In genomic region chr16:18108221-18108966, GRCm38 (mm10) we compare ENCODE assay signal across 7 mouse cellular contexts. TPM values are rescaled to one million over a fixed set of nuclear protein-coding genes. Genes with fewer than 3 reads are reported as not detected.
DNase-seq lines count a peak whose midpoint lies in the region; ATAC-seq and TF ChIP-seq lines count a peak whose summit lies in the region.

No protein-coding gene starts in this region.

- peak; percentile 79 for ATAC-seq in intestine, embryonic 14.5 days (replicated peaks; ENCODE audit: low FRiP score, low TSS enrichment, low read depth)

- H3K36me3 ChIP-seq in intestine, embryonic 14.5 days (ENCODE audit: control insufficient read depth, insufficient read depth, low read length), result no peaks in the 10 kb centered on the region
- H3K36me3 ChIP-seq in midbrain, embryonic 10.5 days, result no peaks in the 10 kb centered on the region

- TF ChIP-seq POLR2A in cerebellum, adult 2 months (IDR thresholded peaks at IDR 0.05; ENCODE audit: borderline replicate concordance, insufficient read depth, low read length), result no peak

- no peak overlapping the region for H3K4me2 ChIP-seq in intestine, embryonic 14.5 days (ENCODE audit: low read length)

- no peak overlapping the region for H3K9ac ChIP-seq in intestine, embryonic 14.5 days (ENCODE audit: low read length)

- H3K27me3 ChIP-seq in cerebellum, adult 2 months (ENCODE audit: control insufficient read depth, insufficient read depth, low read length), result no peaks in the 10 kb centered on the region
- no peaks in the 10 kb centered on the region for H3K27me3 ChIP-seq in intestine, embryonic 14.5 days (replicated peaks; ENCODE audit: control insufficient read depth, insufficient read depth, low read length)
- no peaks in the 10 kb centered on the region for H3K27me3 ChIP-seq in midbrain, embryonic 10.5 days (ENCODE audit: low read depth, poor library complexity, severe bottlenecking)

- no peak overlapping the region for H3K27ac ChIP-seq in cerebellum, adult 2 months (ENCODE audit: insufficient read depth, low read length)
- H3K27ac ChIP-seq in intestine, embryonic 14.5 days (ENCODE audit: low read depth), result no peak overlapping the region
- H3K27ac ChIP-seq in midbrain, embryonic 10.5 days (replicated peaks), result no peak overlapping the region

- 58% methylated on average over 5 of the region's 5 CpGs for WGBS in cerebellum, adult 2 months
- WGBS in intestine, embryonic 14.5 days, result 54% methylated on average over 5 of the region's 5 CpGs
- 54% methylated on average over 5 of the region's 5 CpGs for WGBS in midbrain, embryonic 10.5 days

- peaks cover 17% of the 10 kb centered on the region for H3K4me1 ChIP-seq in cerebellum, adult 2 months (ENCODE audit: control insufficient read depth, insufficient read depth, low read length)
- H3K4me1 ChIP-seq in intestine, embryonic 14.5 days (replicated peaks; ENCODE audit: control insufficient read depth, insufficient read depth, low read length), result no peaks in the 10 kb centered on the region
- H3K4me1 ChIP-seq in midbrain, embryonic 10.5 days, result peaks cover 11% of the 10 kb centered on the region

- peak; percentile 33 for DNase-seq in R1 (ENCODE audit: low read depth, low spot score)
- DNase-seq in cerebellum, adult 2 months, result peak; percentile 83 to 91
- DNase-seq in frontal cortex, postnatal 25 days (ENCODE audit: low spot score in 2 of 2), result peak; percentile 70 to 76
- peak; percentile 81 for DNase-seq in intestine, embryonic 14.5 days (ENCODE audit: low spot score)
- DNase-seq in left cerebral cortex, postnatal 4 days, result peak; percentile 80
- peak; percentile 65 for DNase-seq in midbrain, embryonic 10.5 days (ENCODE audit: low spot score)
- DNase-seq in right cerebral cortex, postnatal 14 days, result peak; percentile 61

- TF ChIP-seq CTCF in cerebellum, adult 2 months (IDR thresholded peaks at IDR 0.05; ENCODE audit: borderline replicate concordance, insufficient read depth, low read depth, low read length), result peak; percentile 100

- peaks cover 9% of the 10 kb centered on the region; the same call in 1 of the 2 replicates for H3K9me3 ChIP-seq in intestine, embryonic 14.5 days (ENCODE audit: control insufficient read depth, low read length)
- H3K9me3 ChIP-seq in midbrain, embryonic 10.5 days (replicated peaks), result peaks cover 19% of the 10 kb centered on the region

- intact Hi-C loops in left cerebral cortex, postnatal 4 days (cut with DNase I), result loop anchor here (5.0 kb wide), 1 partner anchor 104 kb away; no protein-coding TSS in a partner anchor

- H3K4me3 ChIP-seq in cerebellum, adult 2 months (replicated peaks; ENCODE audit: insufficient read depth, low read depth, low read length), result no peak overlapping the region
- H3K4me3 ChIP-seq in intestine, embryonic 14.5 days (ENCODE audit: low read depth, low read length), result no peak overlapping the region
- no peak overlapping the region for H3K4me3 ChIP-seq in midbrain, embryonic 10.5 days

RNA-seq across cellular contexts. Expression of gene Prodh, which starts 18.4 kb away (rescaled TPM):
- polyA plus RNA-seq in cerebellum, adult 2 months (2012; rRNA removed), result 45.1 and 55.8 TPM in 2 replicates
- 16.5 and 18.2 TPM in 2 replicates for polyA plus RNA-seq in intestine, embryonic 14.5 days (2014; fragmentation: Nextera tagmentation; extraction: Ambion mirVana)
- total RNA-seq in left cerebral cortex, postnatal 4 days (2021), result 1 to 10 TPM; 4.8 to 6.4 TPM
- 13.0 and 15.1 TPM in 2 replicates for polyA plus RNA-seq in midbrain, embryonic 10.5 days (2016; fragmentation: Nextera tagmentation; extraction: Ambion mirVana)

RNA-seq across cellular contexts. Expression of gene Rtn4r, which starts 19.0 kb away (rescaled TPM):
- 82.9 and 97.4 TPM in 2 replicates for polyA plus RNA-seq in cerebellum, adult 2 months (2012; rRNA removed)
- polyA plus RNA-seq in intestine, embryonic 14.5 days (2014; fragmentation: Nextera tagmentation; extraction: Ambion mirVana), result 3.3 and 5.3 TPM in 2 replicates
- 10 to 100 TPM; 63.1 to 63.3 TPM for total RNA-seq in left cerebral cortex, postnatal 4 days (2021)
- polyA plus RNA-seq in midbrain, embryonic 10.5 days (2016; fragmentation: Nextera tagmentation; extraction: Ambion mirVana), result 1.8 and 2.2 TPM in 2 replicates

RNA-seq across cellular contexts. Expression of gene Dgcr6, which starts 55.7 kb away (rescaled TPM):
- 102 and 104 TPM in 2 replicates for polyA plus RNA-seq in cerebellum, adult 2 months (2012; rRNA removed)
- polyA plus RNA-seq in intestine, embryonic 14.5 days (2014; fragmentation: Nextera tagmentation; extraction: Ambion mirVana), result 85.8 and 88.1 TPM in 2 replicates
- total RNA-seq in left cerebral cortex, postnatal 4 days (2021), result 10 to 100 TPM; 80.9 to 85.8 TPM
- polyA plus RNA-seq in midbrain, embryonic 10.5 days (2016; fragmentation: Nextera tagmentation; extraction: Ambion mirVana), result 158 and 162 TPM in 2 replicates

Comparison
In these comparisons a context has a peak if more than half of its experiments do, and no peak if none do; other contexts are left out.
1. DNase-seq: peak in every context shown above with its lines; median percentile 87 in cerebellum, adult 2 months; 81 in intestine, embryonic 14.5 days; 80 in left cerebral cortex, postnatal 4 days; 73 in frontal cortex, postnatal 25 days; 65 in midbrain, embryonic 10.5 days; 61 in right cerebral cortex, postnatal 14 days; 33 in R1.
2. RNA of gene Rtn4r, which starts 19.0 kb away (polyA plus RNA-seq): 82.9 to 97.4 TPM in cerebellum, adult 2 months; 3.3 to 5.3 TPM in intestine, embryonic 14.5 days and 1.8 to 2.2 TPM in midbrain, embryonic 10.5 days; every median in the first group is over 10 times any median in the second.